Mouse (Mus musculus): ENCODE measurements around the gene Kif26a. TPM values are rescaled to one million over a fixed set of nuclear protein-coding genes. Genes with fewer than 3 reads are reported as not detected.

Gene Kif26a
- total and polyA plus RNA-seq, 2 experiments from 2014 or later = 5.0 to 55.1 TPM

DNA sequence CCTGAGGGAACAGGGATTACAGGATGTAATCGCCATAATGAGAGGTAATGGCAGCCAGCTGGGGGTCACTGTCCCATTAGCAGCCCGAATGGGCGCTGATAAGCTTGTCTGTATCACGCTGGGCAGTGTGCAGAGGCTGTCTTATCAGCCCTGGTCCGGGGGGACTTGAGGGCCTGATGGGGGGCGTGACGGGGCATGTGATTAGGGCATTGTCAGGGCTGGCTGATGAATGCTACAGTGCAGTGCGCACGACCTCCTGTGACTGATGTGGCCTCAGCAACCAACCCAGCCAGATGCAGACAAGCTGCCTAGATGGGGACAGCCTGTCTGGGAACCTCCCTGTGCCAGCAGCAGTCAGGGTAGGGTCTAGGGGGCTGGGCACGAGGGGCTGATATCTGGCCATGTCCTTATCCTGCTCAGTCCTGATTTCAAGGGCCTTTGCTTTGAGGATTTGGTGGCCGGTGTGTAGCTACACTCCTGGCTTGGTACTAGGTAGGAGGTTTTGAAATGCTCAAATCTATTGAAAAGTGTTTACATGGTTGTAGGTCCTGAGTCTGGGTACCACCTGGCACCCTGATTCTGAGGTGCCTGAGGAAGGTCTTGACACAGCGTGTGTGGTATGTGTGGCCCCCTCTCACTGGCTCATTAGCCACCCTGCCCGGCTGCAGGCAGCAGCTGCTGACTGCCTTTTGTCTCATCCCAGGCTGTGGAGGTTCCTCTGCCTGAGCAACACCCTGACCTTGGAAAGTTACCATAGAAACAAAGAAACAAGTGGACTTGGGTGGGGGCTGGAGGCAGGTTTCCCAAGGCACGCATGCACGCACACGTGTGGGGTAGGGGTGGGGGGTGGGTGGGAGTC lies 18.2 kb downstream of the Kif26a start:
- Histone ChIP-seq H3K27me3 (ENCODE audit: insufficient read depth, low read length) (no peaks in the 10 kb centered on the region), H3K27ac (ENCODE audit: low read depth, low read length) (no peak overlapping the region), H3K9me3 (ENCODE audit: low read length) (no peaks in the 10 kb centered on the region), H3K4me1 (ENCODE audit: insufficient read depth) (0 out of 2 replicates have a peak, but pooled peaks cover 4% of the 10 kb centered on the region), H3K36me3 (ENCODE audit: insufficient read depth) (peaks cover 19% of the 10 kb centered on the region), H3K4me2 (ENCODE audit: low read depth) (no peak overlapping the region), H3K4me3 (ENCODE audit: low read depth, low read length) (no peak overlapping the region), H3K9ac (peak overlapping the region; percentile 10; the same call in 1 of the 2 replicates)
- no peak for TF ChIP-seq CTCF (IDR thresholded peaks at IDR 0.05; ENCODE audit: low read depth)
- WGBS = 24% methylated on average over 16 of the region's 16 CpGs
- peak; percentile 59 for ATAC-seq
- DNase-seq = no peak

- Histone ChIP-seq H3K27me3 (ENCODE audit: insufficient read depth, low read length) (no peaks in the 10 kb centered on the region), H3K9me3 (ENCODE audit: low read length) (no peaks in the 10 kb centered on the region), H3K4me2 (ENCODE audit: low read depth) (no peak overlapping the region), H3K4me3 (ENCODE audit: low read depth, low read length) (no peak overlapping the region), H3K36me3 (ENCODE audit: insufficient read depth) (peaks cover 19% of the 10 kb centered on the region), H3K4me1 (ENCODE audit: insufficient read depth) (0 out of 2 replicates have a peak, but pooled peaks cover 4% of the 10 kb centered on the region), H3K9ac (no peak overlapping the region), H3K27ac (ENCODE audit: low read depth, low read length) (no peak overlapping the region)
- no peak for ATAC-seq
- no peak for TF ChIP-seq CTCF (IDR thresholded peaks at IDR 0.05; ENCODE audit: low read depth)
- no peak for DNase-seq
- WGBS = 76% methylated on average over 6 of the region's 6 CpGs
Measured at GRCm38 (mm10) chr12:112164840-112165219, 18.8 kb downstream of the Kif26a start.

- no peak overlapping the region for H3K9ac ChIP-seq
- TF ChIP-seq CTCF (IDR thresholded peaks at IDR 0.05; ENCODE audit: low read depth) = no peak
- peaks cover 25% of the 10 kb centered on the region for H3K36me3 ChIP-seq (ENCODE audit: insufficient read depth)
- DNase-seq (no peak), ATAC-seq (no peak)
- H3K9me3 ChIP-seq (ENCODE audit: low read length) = no peaks in the 10 kb centered on the region
- WGBS = 63% methylated on average over 5 of the region's 5 CpGs
- no peak overlapping the region for H3K4me2 ChIP-seq (ENCODE audit: low read depth)
- 0 out of 2 replicates have a peak overlapping the region, but pooled peaks have one; percentile 22 for H3K27ac ChIP-seq (ENCODE audit: low read depth, low read length)
- H3K27me3 ChIP-seq (ENCODE audit: insufficient read depth, low read length) = no peaks in the 10 kb centered on the region
- H3K4me3 ChIP-seq (ENCODE audit: low read depth, low read length) = no peak overlapping the region
- H3K4me1 ChIP-seq (ENCODE audit: insufficient read depth) = peaks cover 12% of the 10 kb centered on the region
Measured at GRCm38 (mm10) chr12:112169240-112169639, 23.2 kb downstream of the Kif26a start.

DNA sequence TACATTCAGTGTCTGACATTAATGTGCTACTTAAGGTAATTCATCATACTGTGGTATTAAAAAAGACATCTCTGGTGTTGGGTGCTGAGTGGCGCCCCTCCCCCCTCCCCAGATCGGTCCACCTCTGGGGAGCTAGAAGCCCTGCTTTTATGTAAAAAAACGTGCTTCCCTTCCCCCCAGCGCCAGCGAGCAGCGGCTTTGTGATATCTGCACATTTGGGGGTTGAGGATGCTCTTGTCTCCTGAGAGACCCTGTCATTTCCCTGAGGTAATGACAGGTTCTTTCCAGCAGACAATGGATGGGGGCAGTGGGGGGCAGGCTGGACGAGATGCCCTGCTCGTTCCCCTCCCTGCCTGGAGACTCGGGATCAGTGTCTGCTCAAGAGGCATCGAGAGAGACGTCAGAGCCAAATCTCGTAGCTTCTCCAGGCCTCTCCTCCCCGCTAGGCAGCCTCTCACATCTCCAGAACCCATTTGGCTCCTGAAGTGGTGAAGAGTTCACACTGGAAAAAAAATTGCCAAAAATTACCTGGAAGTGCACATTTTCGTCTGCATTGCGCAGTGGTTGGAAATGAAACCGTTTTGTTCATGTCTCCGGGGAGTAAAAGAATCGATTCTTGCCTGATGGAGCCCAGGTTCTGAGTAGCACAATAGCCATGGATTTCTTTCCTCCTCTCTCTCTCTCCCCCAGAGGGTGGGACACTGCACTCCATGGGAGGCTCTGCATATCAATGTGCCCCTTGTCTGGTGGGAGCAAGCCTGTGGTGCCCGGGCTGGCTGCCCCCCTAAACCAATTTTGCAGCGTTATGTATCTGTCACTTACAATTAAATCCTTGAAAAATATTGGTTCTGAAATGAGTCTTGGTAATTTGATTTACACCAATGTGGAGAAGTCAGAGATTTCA lies 24.9 kb downstream of the Kif26a start:
- WGBS = 15% methylated on average over 20 of the region's 20 CpGs
- H3K27me3 ChIP-seq (ENCODE audit: insufficient read depth, low read length) = no peaks in the 10 kb centered on the region
- H3K4me3 ChIP-seq (ENCODE audit: low read depth, low read length) = no peak overlapping the region
- H3K36me3 ChIP-seq (ENCODE audit: insufficient read depth) = peaks cover 33% of the 10 kb centered on the region
- no peak for TF ChIP-seq CTCF (IDR thresholded peaks at IDR 0.05; ENCODE audit: low read depth)
- peak overlapping the region; percentile 53 for H3K9ac ChIP-seq
- 0 out of 2 replicates have a peak overlapping the region, but pooled peaks have one; percentile 8 for H3K4me2 ChIP-seq (ENCODE audit: low read depth)
- H3K4me1 ChIP-seq (ENCODE audit: insufficient read depth) = peaks cover 10% of the 10 kb centered on the region
- DNase-seq (peak; percentile 72), ATAC-seq (peak; percentile 70)
- H3K9me3 ChIP-seq (ENCODE audit: low read length) = no peaks in the 10 kb centered on the region
- peak overlapping the region; percentile 80 for H3K27ac ChIP-seq (ENCODE audit: low read depth, low read length)

DNA sequence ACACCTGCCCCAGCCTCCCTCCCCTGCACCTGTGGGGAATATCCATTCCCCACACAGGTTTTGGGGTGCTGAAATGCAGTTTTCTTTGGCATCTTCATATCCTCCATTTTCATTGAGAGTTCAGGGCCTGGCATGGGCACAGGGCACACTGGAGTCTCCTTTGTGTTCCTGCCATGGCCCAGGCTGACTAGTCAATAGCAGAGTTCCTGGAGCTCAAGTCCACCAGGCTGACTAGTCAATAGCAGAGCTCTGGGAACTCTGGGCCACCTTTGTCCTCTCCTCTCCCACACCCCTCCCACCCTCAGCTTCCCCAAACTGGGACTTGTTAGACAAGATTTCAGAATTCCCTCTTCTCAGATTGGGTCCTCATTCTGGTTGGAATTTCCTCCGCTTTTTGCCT lies 25.6 kb downstream of the Kif26a start:
- ATAC-seq = peak; percentile 49
- Histone ChIP-seq H3K4me3 (ENCODE audit: low read depth, low read length) (no peak overlapping the region), H3K4me2 (ENCODE audit: low read depth) (no peak overlapping the region), H3K9ac (no peak overlapping the region), H3K4me1 (ENCODE audit: insufficient read depth) (peaks cover 10% of the 10 kb centered on the region), H3K9me3 (ENCODE audit: low read length) (no peaks in the 10 kb centered on the region), H3K27me3 (ENCODE audit: insufficient read depth, low read length) (no peaks in the 10 kb centered on the region), H3K36me3 (ENCODE audit: insufficient read depth) (peaks cover 35% of the 10 kb centered on the region), H3K27ac (ENCODE audit: low read depth, low read length) (peak overlapping the region; percentile 80)
- DNase-seq = no peak
- no peak for TF ChIP-seq CTCF (IDR thresholded peaks at IDR 0.05; ENCODE audit: low read depth)
- 88% methylated on average over 1 of the region's 1 CpGs for WGBS

DNA sequence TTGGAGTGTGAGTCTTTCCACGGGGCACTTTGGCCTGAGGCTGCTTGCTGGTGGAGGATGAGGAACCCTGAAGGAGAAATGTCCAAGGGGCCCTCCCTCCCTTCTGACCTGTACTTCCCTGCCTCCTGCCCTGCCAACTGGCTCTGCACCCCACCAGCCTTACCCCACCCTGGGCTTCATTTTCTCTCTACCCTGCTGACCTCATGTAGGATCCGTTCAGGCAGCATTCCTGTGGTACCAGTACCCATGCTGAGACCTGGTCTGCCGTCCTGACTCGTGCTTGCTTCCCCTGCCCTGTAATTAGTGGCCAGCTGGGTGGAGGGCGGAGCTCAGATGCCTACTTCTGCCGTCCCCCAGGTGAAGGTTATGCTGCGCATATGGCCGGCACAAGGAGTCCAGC lies 26.2 kb downstream of the Kif26a start:
- Histone ChIP-seq H3K27me3 (ENCODE audit: insufficient read depth, low read length) (no peaks in the 10 kb centered on the region), H3K36me3 (ENCODE audit: insufficient read depth) (peaks cover 41% of the 10 kb centered on the region), H3K4me2 (ENCODE audit: low read depth) (no peak overlapping the region), H3K27ac (ENCODE audit: low read depth, low read length) (peak overlapping the region; percentile 80), H3K4me3 (ENCODE audit: low read depth, low read length) (no peak overlapping the region), H3K4me1 (ENCODE audit: insufficient read depth) (peaks cover 10% of the 10 kb centered on the region), H3K9ac (no peak overlapping the region), H3K9me3 (ENCODE audit: low read length) (no peaks in the 10 kb centered on the region)
- DNase-seq = no peak
- TF ChIP-seq CTCF (IDR thresholded peaks at IDR 0.05; ENCODE audit: low read depth) = no peak
- no peak for ATAC-seq
- 73% methylated on average over 8 of the region's 8 CpGs for WGBS

All from forebrain, postnatal 0 days (tissue).